Mouse (Mus musculus): ENCODE measurements around the gene Crybg1. TPM values are rescaled to one million over a fixed set of nuclear protein-coding genes. Genes with fewer than 3 reads are reported as not detected.

Crybg1 gene
- polyA plus RNA-seq (2014; fragmentation: Nextera tagmentation; extraction: Ambion mirVana), result 0.95 and 1.1 TPM in 2 replicates

GRCm38 (mm10) chr10:44148337-44149317 is at the start of gene Crybg1:
TSS of gene Crybg1 (minus strand) at chr10:44148853.
- Histone ChIP-seq H3K9ac (replicated peaks; ENCODE audit: low read length) (peak within 1 kb of the TSS; percentile 43), H3K36me3 (replicated peaks; ENCODE audit: control insufficient read depth, insufficient read depth, low read depth, low read length) (no peaks in the 10 kb centered on the region), H3K9me3 (replicated peaks; ENCODE audit: control insufficient read depth, low read length) (no peaks in the 10 kb centered on the region), H3K4me3 (ENCODE audit: low read depth, low read length) (peak within 1 kb of the TSS; percentile 40), H3K27me3 (ENCODE audit: control insufficient read depth, insufficient read depth, low read length) (peaks cover 7% of the 10 kb centered on the region; the same call in 1 of the 2 replicates), H3K4me1 (ENCODE audit: control insufficient read depth, insufficient read depth, low read length) (peaks cover 3% of the 10 kb centered on the region; the same call in 1 of the 2 replicates), H3K4me2 (ENCODE audit: low read depth, low read length) (peak within 1 kb of the TSS; percentile 67), H3K27ac (replicated peaks; ENCODE audit: low read depth, low read length) (no peak within 1 kb of the TSS)
- WGBS, result 4% methylated on average over 51 of the region's 53 CpGs
- peak; percentile 76 for ATAC-seq (replicated peaks; ENCODE audit: insufficient number of reproducible peaks, low FRiP score, low TSS enrichment, low read depth)
- DNase-seq (ENCODE audit: low spot score), result peak; percentile 76

GRCm38 (mm10) chr10:44177365-44177764 is 28.7 kb upstream of the Crybg1 start:
- Histone ChIP-seq H3K4me1 (ENCODE audit: control insufficient read depth, insufficient read depth, low read length) (no peaks in the 10 kb centered on the region), H3K9ac (replicated peaks; ENCODE audit: low read length) (no peak overlapping the region), H3K4me2 (ENCODE audit: low read depth, low read length) (no peak overlapping the region), H3K27ac (replicated peaks; ENCODE audit: low read depth, low read length) (no peak overlapping the region), H3K36me3 (replicated peaks; ENCODE audit: control insufficient read depth, insufficient read depth, low read depth, low read length) (no peaks in the 10 kb centered on the region), H3K4me3 (ENCODE audit: low read depth, low read length) (no peak overlapping the region), H3K27me3 (ENCODE audit: control insufficient read depth, insufficient read depth, low read length) (no peaks in the 10 kb centered on the region), H3K9me3 (replicated peaks; ENCODE audit: control insufficient read depth, low read length) (no peaks in the 10 kb centered on the region)
- WGBS, result 2% methylated on average over 1 of the region's 1 CpGs
- DNase-seq (ENCODE audit: low spot score), result peak; percentile 76
- no peak for ATAC-seq (replicated peaks; ENCODE audit: insufficient number of reproducible peaks, low FRiP score, low TSS enrichment, low read depth)

- no peaks in the 10 kb centered on the region for H3K4me1 ChIP-seq (ENCODE audit: control insufficient read depth, insufficient read depth, low read length)
- H3K36me3 ChIP-seq (replicated peaks; ENCODE audit: control insufficient read depth, insufficient read depth, low read depth, low read length), result no peaks in the 10 kb centered on the region
- DNase-seq (ENCODE audit: low spot score) (no peak), ATAC-seq (replicated peaks; ENCODE audit: insufficient number of reproducible peaks, low FRiP score, low TSS enrichment, low read depth) (no peak)
- no peak overlapping the region for H3K27ac ChIP-seq (replicated peaks; ENCODE audit: low read depth, low read length)
- no peak overlapping the region for H3K9ac ChIP-seq (replicated peaks; ENCODE audit: low read length)
- no peaks in the 10 kb centered on the region for H3K27me3 ChIP-seq (ENCODE audit: control insufficient read depth, insufficient read depth, low read length)
- no peak overlapping the region for H3K4me3 ChIP-seq (ENCODE audit: low read depth, low read length)
- no peaks in the 10 kb centered on the region for H3K9me3 ChIP-seq (replicated peaks; ENCODE audit: control insufficient read depth, low read length)
- no peak overlapping the region for H3K4me2 ChIP-seq (ENCODE audit: low read depth, low read length)
These were observed 27.9 kb upstream of the Crybg1 start for GRCm38 (mm10) chr10:44176548-44176947.

GRCm38 (mm10) chr10:44176120-44176519 is 27.5 kb upstream of the Crybg1 start:
- no peak for ATAC-seq (replicated peaks; ENCODE audit: insufficient number of reproducible peaks, low FRiP score, low TSS enrichment, low read depth)
- DNase-seq (ENCODE audit: low spot score), result no peak
- no peak overlapping the region for H3K27ac ChIP-seq (replicated peaks; ENCODE audit: low read depth, low read length)
- no peaks in the 10 kb centered on the region for H3K4me1 ChIP-seq (ENCODE audit: control insufficient read depth, insufficient read depth, low read length)
- H3K9me3 ChIP-seq (replicated peaks; ENCODE audit: control insufficient read depth, low read length), result no peaks in the 10 kb centered on the region
- 88% methylated on average over 5 of the region's 5 CpGs for WGBS
- no peaks in the 10 kb centered on the region for H3K36me3 ChIP-seq (replicated peaks; ENCODE audit: control insufficient read depth, insufficient read depth, low read depth, low read length)
- H3K9ac ChIP-seq (replicated peaks; ENCODE audit: low read length), result no peak overlapping the region
- H3K27me3 ChIP-seq (ENCODE audit: control insufficient read depth, insufficient read depth, low read length), result no peaks in the 10 kb centered on the region
- H3K4me3 ChIP-seq (ENCODE audit: low read depth, low read length), result no peak overlapping the region
- H3K4me2 ChIP-seq (ENCODE audit: low read depth, low read length), result no peak overlapping the region

GRCm38 (mm10) chr10:44170145-44170544 is 21.5 kb upstream of the Crybg1 start:
- Histone ChIP-seq H3K4me2 (ENCODE audit: low read depth, low read length) (no peak overlapping the region), H3K9ac (replicated peaks; ENCODE audit: low read length) (no peak overlapping the region), H3K27ac (replicated peaks; ENCODE audit: low read depth, low read length) (no peak overlapping the region), H3K27me3 (ENCODE audit: control insufficient read depth, insufficient read depth, low read length) (no peaks in the 10 kb centered on the region), H3K4me3 (ENCODE audit: low read depth, low read length) (no peak overlapping the region), H3K4me1 (ENCODE audit: control insufficient read depth, insufficient read depth, low read length) (no peaks in the 10 kb centered on the region), H3K9me3 (replicated peaks; ENCODE audit: control insufficient read depth, low read length) (no peaks in the 10 kb centered on the region), H3K36me3 (replicated peaks; ENCODE audit: control insufficient read depth, insufficient read depth, low read depth, low read length) (no peaks in the 10 kb centered on the region)
- 85% methylated on average over 12 of the region's 12 CpGs for WGBS
- no peak for ATAC-seq (replicated peaks; ENCODE audit: insufficient number of reproducible peaks, low FRiP score, low TSS enrichment, low read depth)
- no peak for DNase-seq (ENCODE audit: low spot score)

- no peaks in the 10 kb centered on the region for H3K9me3 ChIP-seq (replicated peaks; ENCODE audit: control insufficient read depth, low read length)
- ATAC-seq (replicated peaks; ENCODE audit: insufficient number of reproducible peaks, low FRiP score, low TSS enrichment, low read depth) (no peak), DNase-seq (ENCODE audit: low spot score) (no peak)
- H3K4me2 ChIP-seq (ENCODE audit: low read depth, low read length), result no peak overlapping the region
- H3K4me3 ChIP-seq (ENCODE audit: low read depth, low read length), result no peak overlapping the region
- H3K36me3 ChIP-seq (replicated peaks; ENCODE audit: control insufficient read depth, insufficient read depth, low read depth, low read length), result no peaks in the 10 kb centered on the region
- H3K4me1 ChIP-seq (ENCODE audit: control insufficient read depth, insufficient read depth, low read length), result no peaks in the 10 kb centered on the region
- H3K9ac ChIP-seq (replicated peaks; ENCODE audit: low read length), result no peak overlapping the region
- H3K27ac ChIP-seq (replicated peaks; ENCODE audit: low read depth, low read length), result no peak overlapping the region
- 88% methylated on average over 5 of the region's 5 CpGs for WGBS
- H3K27me3 ChIP-seq (ENCODE audit: control insufficient read depth, insufficient read depth, low read length), result no peaks in the 10 kb centered on the region
These were observed 18.4 kb upstream of the Crybg1 start for GRCm38 (mm10) chr10:44167061-44167460.

- H3K4me2 ChIP-seq (ENCODE audit: low read depth, low read length), result no peak overlapping the region
- DNase-seq (ENCODE audit: low spot score) (no peak), ATAC-seq (replicated peaks; ENCODE audit: insufficient number of reproducible peaks, low FRiP score, low TSS enrichment, low read depth) (no peak)
- no peaks in the 10 kb centered on the region for H3K27me3 ChIP-seq (ENCODE audit: control insufficient read depth, insufficient read depth, low read length)
- H3K36me3 ChIP-seq (replicated peaks; ENCODE audit: control insufficient read depth, insufficient read depth, low read depth, low read length), result no peaks in the 10 kb centered on the region
- no peaks in the 10 kb centered on the region for H3K9me3 ChIP-seq (replicated peaks; ENCODE audit: control insufficient read depth, low read length)
- no peak overlapping the region for H3K4me3 ChIP-seq (ENCODE audit: low read depth, low read length)
- WGBS, result 80% methylated on average over 8 of the region's 8 CpGs
- no peak overlapping the region for H3K27ac ChIP-seq (replicated peaks; ENCODE audit: low read depth, low read length)
- H3K9ac ChIP-seq (replicated peaks; ENCODE audit: low read length), result no peak overlapping the region
- H3K4me1 ChIP-seq (ENCODE audit: control insufficient read depth, insufficient read depth, low read length), result no peaks in the 10 kb centered on the region
These were observed 15.8 kb upstream of the Crybg1 start for GRCm38 (mm10) chr10:44164258-44164975.

- Histone ChIP-seq H3K9me3 (replicated peaks; ENCODE audit: control insufficient read depth, low read length) (no peaks in the 10 kb centered on the region), H3K4me1 (ENCODE audit: control insufficient read depth, insufficient read depth, low read length) (no peaks in the 10 kb centered on the region), H3K9ac (replicated peaks; ENCODE audit: low read length) (no peak overlapping the region), H3K36me3 (replicated peaks; ENCODE audit: control insufficient read depth, insufficient read depth, low read depth, low read length) (no peaks in the 10 kb centered on the region), H3K4me3 (ENCODE audit: low read depth, low read length) (no peak overlapping the region), H3K27me3 (ENCODE audit: control insufficient read depth, insufficient read depth, low read length) (no peaks in the 10 kb centered on the region), H3K4me2 (ENCODE audit: low read depth, low read length) (no peak overlapping the region), H3K27ac (replicated peaks; ENCODE audit: low read depth, low read length) (no peak overlapping the region)
- 91% methylated on average over 4 of the region's 4 CpGs for WGBS
- no peak for ATAC-seq (replicated peaks; ENCODE audit: insufficient number of reproducible peaks, low FRiP score, low TSS enrichment, low read depth)
- DNase-seq (ENCODE audit: low spot score), result no peak
These were observed 14.4 kb upstream of the Crybg1 start for GRCm38 (mm10) chr10:44163028-44163427.

All from embryonic facial prominence, embryonic 11.5 days (tissue).